Mouse (Mus musculus): Measurements from ENCODE around the gene Stc2.

Gene Stc2

GRCm38 (mm10) chr11:31369648-31370286 lies at the start of gene Stc2:
TSS of gene Stc2 (minus strand) at chr11:31370074.
- DNase-seq (ENCODE audit: low read depth in 2 of 2, low spot score in 2 of 2): no peak

- no peak for DNase-seq (ENCODE audit: low read depth in 2 of 2, low spot score in 2 of 2)
Observed at GRCm38 (mm10) chr11:31417071-31417470, 47.2 kb upstream of the Stc2 start.

DNA sequence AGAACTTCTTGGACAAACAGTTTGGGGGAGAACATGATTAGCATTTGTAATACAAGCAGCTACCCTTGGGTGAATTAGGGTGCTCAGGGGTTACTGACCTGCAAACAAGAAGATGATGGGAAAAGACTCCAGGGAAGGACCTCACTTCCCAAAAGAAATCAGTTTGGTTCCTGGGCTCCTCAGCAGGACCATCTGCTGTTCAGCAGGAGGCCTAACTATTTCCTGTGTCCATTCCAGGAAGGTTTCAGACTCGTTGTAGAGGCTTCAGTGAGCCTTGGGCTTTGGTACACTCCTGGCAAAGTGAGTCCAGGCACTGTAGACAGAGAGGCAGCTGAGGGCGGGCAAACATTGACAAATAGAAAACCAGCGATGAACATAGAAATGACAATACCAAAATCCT lies 42.5 kb upstream of the Stc2 start:
- DNase-seq (ENCODE audit: low read depth in 2 of 2, low spot score in 2 of 2): no peak

DNA sequence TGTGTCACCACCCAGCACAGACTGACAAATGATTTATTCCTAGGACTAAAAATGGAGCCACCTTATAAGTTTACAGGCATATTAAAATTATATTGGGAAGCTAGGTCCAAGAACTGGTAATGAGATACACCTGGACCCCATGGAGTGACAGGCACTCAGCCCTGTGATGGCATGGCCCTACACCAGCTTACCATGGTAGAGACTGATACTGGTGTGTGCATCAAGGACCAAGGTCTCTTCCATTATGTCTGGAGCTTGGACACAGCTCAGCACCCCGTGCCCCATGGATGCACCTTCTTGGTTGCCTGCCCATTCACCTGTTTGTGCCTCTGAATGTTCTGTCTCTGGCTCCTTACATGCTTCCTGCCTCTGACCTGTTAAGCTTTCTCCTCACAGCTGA lies 36.9 kb upstream of the Stc2 start:
- DNase-seq (ENCODE audit: low read depth in 2 of 2, low spot score in 2 of 2): no peak

- DNase-seq (ENCODE audit: low read depth in 2 of 2, low spot score in 2 of 2): no peak
Observed at GRCm38 (mm10) chr11:31403080-31403479, 33.2 kb upstream of the Stc2 start.

DNA sequence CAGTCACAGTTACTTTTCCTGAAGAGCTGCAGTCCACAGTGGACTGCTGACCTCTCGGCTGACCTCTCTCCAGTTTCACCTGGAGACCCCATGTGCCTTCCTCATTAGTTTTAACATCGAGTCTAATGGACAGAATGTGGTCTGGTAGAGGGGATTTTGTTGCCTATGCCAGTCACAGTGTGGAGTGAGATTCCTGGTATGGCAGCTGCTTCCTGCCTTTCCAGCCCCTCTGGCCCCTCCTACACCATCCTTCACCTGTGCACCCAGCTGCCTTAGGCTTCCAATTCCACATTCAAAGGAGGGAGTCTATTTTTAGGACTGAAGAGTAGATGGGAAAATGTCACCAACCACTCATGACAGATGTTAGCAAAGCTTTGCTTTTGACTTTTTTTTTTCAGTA lies 28.7 kb upstream of the Stc2 start:
- DNase-seq (ENCODE audit: low read depth in 2 of 2, low spot score in 2 of 2): no peak

- no peak for DNase-seq (ENCODE audit: low read depth in 2 of 2, low spot score in 2 of 2)
Observed at GRCm38 (mm10) chr11:31396638-31397417, 27.0 kb upstream of the Stc2 start.

- no peak for DNase-seq (ENCODE audit: low read depth in 2 of 2, low spot score in 2 of 2)
Observed at GRCm38 (mm10) chr11:31394026-31394425, 24.2 kb upstream of the Stc2 start.

DNA sequence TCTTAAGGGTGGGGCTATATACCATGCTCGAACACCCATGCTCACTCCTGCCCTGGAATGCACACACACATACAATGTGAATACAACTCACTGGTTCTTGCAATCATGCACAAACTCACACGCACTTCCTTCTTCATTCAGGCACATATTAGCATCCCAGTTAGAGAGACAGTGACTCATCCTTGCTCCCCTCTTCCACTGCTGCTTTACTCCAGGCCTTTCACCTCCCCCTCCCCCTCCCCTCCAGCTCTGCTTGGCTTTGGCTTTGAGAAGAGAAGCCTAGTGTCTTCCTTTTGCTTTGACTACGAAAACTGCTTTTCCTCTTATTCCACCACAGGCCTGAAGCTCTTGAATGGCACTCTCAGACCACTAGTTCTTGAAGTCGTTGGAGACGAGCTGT lies 22.5 kb upstream of the Stc2 start:
- DNase-seq (ENCODE audit: low read depth in 2 of 2, low spot score in 2 of 2): no peak

GRCm38 (mm10) chr11:31388890-31389289 lies 19.0 kb upstream of the Stc2 start:
- DNase-seq (ENCODE audit: low read depth in 2 of 2, low spot score in 2 of 2): no peak

DNA sequence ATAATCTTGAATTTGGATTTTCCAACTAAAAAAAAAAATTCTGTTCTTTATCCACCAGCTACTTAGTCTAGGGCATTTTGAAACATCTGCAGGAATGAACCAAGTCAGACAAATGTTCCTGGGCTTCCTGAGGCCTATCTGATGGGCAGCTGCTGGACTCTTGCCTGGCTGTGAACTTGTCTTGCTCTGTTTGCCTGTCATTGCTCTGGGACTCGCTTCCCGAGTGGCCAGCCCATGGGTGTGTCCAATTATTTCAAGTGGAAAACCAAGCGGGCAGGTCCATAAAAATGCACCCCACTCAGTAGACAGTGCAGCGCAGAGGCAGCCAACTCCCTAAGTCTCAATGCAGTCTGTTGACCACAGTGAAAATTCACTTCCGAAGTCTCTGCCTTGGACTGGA lies 17.7 kb upstream of the Stc2 start:
- no peak for DNase-seq (ENCODE audit: low read depth in 2 of 2, low spot score in 2 of 2)

- no peak for DNase-seq (ENCODE audit: low read depth in 2 of 2, low spot score in 2 of 2)
Observed at GRCm38 (mm10) chr11:31386571-31386970, 16.7 kb upstream of the Stc2 start.

- DNase-seq (ENCODE audit: low read depth in 2 of 2, low spot score in 2 of 2): no peak
Observed at GRCm38 (mm10) chr11:31383968-31384367, 14.1 kb upstream of the Stc2 start.

DNA sequence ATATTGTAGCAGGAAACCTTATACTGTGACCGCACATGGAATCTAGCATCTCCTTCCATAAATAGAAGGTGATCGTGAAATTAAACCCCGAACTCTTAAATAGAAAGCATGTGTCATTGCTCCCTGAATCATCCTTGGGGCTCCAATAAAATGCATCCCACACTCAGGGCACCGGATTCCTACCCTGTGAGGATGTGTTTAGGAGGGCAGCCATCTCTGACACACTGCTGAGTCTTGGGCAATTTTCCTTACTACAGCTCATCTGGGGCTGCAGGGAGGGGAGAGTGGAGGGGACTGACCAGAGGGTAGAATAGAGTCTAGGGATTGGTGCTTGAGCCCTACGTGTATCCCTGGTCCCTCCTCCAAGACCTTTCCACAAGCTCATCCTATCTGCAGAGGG lies 12.3 kb upstream of the Stc2 start:
- no peak for DNase-seq (ENCODE audit: low read depth in 2 of 2, low spot score in 2 of 2)

DNA sequence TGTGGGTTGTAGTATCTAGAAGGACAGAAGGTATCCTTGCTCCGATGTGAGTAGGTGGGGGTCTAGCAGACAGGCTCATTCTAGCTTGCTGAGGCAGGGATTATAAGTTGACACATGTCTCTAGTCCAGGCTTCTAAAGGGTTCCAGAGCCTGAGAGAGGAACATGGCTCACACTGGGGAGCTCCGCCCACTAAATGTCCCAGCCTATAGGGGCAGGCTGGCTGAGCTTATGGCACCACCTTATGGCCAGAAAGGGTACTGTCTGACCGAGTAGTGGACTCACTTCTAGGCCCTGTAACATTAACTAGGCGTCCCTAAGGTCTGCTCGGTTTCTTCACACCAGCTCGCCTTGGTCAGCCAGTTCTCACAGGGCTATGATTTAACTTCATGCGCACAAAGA lies 3.6 kb upstream of the Stc2 start:
- peak in 1 of 2 experiments; percentile 2 for DNase-seq (ENCODE audit: low read depth in 2 of 2, low spot score in 2 of 2)

GRCm38 (mm10) chr11:31372206-31372605 lies 2.3 kb upstream of the Stc2 start:
- no peak for DNase-seq (ENCODE audit: low read depth in 2 of 2, low spot score in 2 of 2)

- DNase-seq (ENCODE audit: low read depth in 2 of 2, low spot score in 2 of 2): no peak
Observed at GRCm38 (mm10) chr11:31371256-31371838, 1.5 kb upstream of the Stc2 start.

DNA sequence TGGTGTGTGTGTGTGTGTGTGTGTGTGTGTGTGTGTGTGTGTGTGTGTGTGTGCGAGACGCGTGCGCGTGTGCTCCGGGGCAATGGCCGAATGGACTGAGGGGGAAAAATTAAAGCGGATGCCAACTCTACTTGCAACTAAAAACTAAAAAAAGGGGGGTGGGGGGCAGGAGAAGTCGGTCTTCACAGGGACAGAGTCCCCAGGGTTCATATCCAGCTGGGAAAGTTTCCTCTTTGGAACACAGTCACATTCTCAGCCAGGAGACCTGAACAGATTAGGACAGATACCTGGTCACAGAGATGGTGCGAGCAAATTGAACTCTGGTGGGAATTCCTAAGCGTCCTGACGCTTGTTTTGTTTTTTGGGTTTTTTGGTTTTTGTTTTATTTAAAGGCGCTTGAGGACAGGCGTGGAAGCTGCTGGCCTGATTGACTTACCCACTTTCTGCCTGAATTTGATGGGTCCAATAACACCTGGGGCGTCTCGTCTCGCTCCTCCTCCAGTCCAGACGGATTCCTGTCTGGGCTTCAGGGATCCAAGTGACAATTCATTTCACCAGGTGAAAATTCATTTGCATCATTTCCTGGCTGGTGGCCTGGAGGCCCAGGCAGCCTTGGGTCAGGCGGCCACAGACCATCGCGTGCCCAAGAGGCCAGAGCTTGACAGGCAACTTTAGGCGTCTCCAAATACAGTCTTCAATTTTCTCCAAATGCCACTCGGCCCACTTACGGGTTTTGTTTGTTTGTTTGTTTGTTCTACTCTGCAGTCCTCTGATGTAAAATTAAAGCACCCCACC lies 759 bp upstream of the Stc2 start:
- DNase-seq (ENCODE audit: low read depth in 2 of 2, low spot score in 2 of 2): no peak

GRCm38 (mm10) chr11:31368965-31369647 lies 768 bp downstream of the Stc2 start:
- DNase-seq (ENCODE audit: low read depth in 2 of 2, low spot score in 2 of 2): no peak

DNA sequence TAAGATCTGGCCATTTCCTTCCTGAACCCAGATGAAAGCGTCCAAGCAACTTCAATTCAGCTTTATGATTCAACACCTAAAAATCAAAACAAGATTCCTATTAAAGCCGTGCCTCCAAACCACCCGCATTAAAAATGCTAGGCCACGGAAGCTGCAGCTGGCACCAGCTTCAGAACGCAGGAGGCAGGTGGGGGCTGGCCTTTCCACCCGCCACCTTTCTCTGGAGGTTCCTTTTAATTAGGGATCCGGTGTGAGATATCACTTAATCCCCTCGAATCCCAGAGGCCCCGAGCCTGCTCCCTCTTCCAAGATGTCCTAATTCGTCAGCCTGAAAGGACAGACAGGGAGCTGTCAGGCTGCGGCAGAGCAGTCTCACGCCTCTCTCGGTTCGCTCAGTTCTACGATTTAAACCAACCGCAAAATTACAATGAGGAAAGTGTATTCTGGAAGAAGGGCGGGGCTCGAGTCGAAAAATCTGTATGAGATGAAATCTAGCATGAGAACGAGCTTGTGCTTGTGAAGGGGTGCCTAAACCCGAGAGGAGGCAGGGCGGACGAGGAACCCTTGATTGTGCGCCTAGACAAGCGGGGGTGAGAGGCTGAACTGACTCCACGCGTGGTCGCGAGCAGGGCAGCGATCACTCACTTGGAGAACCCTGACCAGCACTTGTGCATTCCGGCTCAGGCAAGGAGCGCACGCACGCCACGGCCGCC lies 1.5 kb downstream of the Stc2 start:
- no peak for DNase-seq (ENCODE audit: low read depth in 2 of 2, low spot score in 2 of 2)
